Mouse (Mus musculus): Measurements from ENCODE around the gene Sh3glb2.

DNA sequence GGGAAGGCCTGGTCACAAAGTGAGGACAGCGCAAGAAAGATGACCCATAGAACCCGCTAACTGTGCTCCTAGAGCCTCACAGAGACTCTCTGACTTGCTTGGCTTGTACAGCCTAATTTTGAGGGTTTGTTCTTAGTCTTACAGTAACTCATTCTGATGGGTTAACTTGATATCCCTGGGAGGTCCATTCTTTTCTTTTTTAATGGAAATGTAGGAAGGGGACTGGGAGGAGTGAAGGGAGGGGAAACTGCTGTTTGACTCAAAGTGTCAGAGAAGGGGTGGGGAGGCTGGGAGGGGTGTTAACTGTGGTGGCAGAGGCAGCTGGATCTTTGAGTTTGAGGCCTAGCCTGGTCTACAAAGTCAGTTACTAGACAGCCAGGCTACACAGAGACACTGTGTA is 23.8 kb downstream of the Sh3glb2 start:
- TF ChIP-seq CTCF (IDR thresholded peaks at IDR 0.05) = no peak
- TF ChIP-seq EP300 (IDR thresholded peaks at IDR 0.05; ENCODE audit: insufficient read depth, low read depth, low read length) = no peak

All from heart, adult 2 months (tissue).